Comparison of ENCODE assay signal across 8 mouse cellular contexts in the genomic region with DNA sequence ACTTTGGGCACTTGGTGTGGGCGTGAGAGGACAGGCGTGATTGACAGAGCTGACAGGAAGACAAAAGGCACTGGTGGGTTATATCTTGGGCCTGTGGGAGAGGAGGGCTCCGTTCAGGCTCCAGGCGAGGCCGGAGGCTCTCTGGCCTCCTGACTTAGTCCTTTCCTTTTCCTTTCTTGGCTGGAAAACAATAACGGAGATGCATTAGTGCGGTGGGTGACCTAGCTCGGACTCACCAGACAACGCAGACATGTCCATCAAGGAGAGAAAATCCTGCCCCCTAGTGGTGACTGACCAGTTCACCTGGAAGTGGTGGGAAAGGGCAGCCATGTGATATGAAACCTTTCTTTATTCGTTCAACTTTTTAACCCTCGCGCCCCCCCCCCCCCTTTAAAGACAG. TPM values are rescaled to one million over a fixed set of nuclear protein-coding genes. Genes with fewer than 3 reads are reported as not detected.
A peak's percentile ranks its signal among the peaks of the same experiment; 100 is the strongest.
DNase-seq lines count a peak whose midpoint lies in the region; ATAC-seq and TF ChIP-seq lines count a peak whose summit lies in the region.
"Had no signal": no experiment of that assay in that cellular context is flagged by ENCODE, and none has a peak within 500 bp of the region (broad histone marks: within the 10 kb centered on the region; RNA-seq: fewer than 3 reads in every experiment).

No protein-coding gene starts in this region.

- H3K4me1 ChIP-seq in CH12.LX (ENCODE audit: control insufficient read depth in 1 of 2, insufficient read depth in 2 of 2), result peaks cover 3 to 42% of the 10 kb centered on the region in 2 experiments; a peak in 3 of 4 replicates
- H3K4me1 ChIP-seq in midbrain, embryonic 11.5 days (ENCODE audit: control insufficient read depth, insufficient read depth, low read length), result peaks cover 34% of the 10 kb centered on the region

- in situ Hi-C loops in CH12.LX (cut with MboI; ENCODE audit: low pct_ligation_motif_present, low pct_unique_long_range_greater_than_20kb, low sequenced_read_pairs), result loop anchor here (10.0 kb wide), 1 partner anchor 155 kb away; no protein-coding TSS in a partner anchor

- DNase-seq in CH12.LX (ENCODE audit: extremely low read depth) (peak; percentile 59), MN1 (ENCODE audit: low spot score) (peak; percentile 78)
- peak; percentile 94 for DNase-seq in embryo, embryonic 11 days
- DNase-seq in heart, postnatal 10 days, result peak; percentile 68 to 85
- peak; percentile 67 to 80 for DNase-seq in kidney, postnatal 4 days
- peak; percentile 98 for DNase-seq in midbrain, embryonic 11.5 days (ENCODE audit: low spot score, missing footprints)
- peak; percentile 80 for DNase-seq in yolk sac, embryonic 10.5 days (ENCODE audit: low spot score)

- dilution Hi-C loops in CH12.LX (cut with MboI; ENCODE audit: extremely low pct_ligation_motif_present, extremely low pct_unique_long_range_greater_than_20kb, low sequenced_read_pairs), result no loop called here

- WGBS in midbrain, embryonic 11.5 days, result 6% methylated on average over 12 of the region's 12 CpGs

- no peak for ATAC-seq in midbrain, embryonic 11.5 days (ENCODE audit: low FRiP score)

- no peak for TF ChIP-seq POLR2A in CH12.LX (IDR thresholded peaks at IDR 0.05; ENCODE audit: low read depth, low read length)

- H3K9me3 ChIP-seq in CH12.LX (replicated peaks; ENCODE audit: low read length), result no peaks in the 10 kb centered on the region
- no peaks in the 10 kb centered on the region for H3K9me3 ChIP-seq in midbrain, embryonic 11.5 days (ENCODE audit: control insufficient read depth, low read length)

- H3K27me3 ChIP-seq in CH12.LX (replicated peaks), result no peaks in the 10 kb centered on the region
- peaks cover under 1% of the 10 kb centered on the region; the same call in 1 of the 2 replicates for H3K27me3 ChIP-seq in midbrain, embryonic 11.5 days (ENCODE audit: control insufficient read depth, insufficient read depth, low read length)

- peaks cover 42 to 94% of the 10 kb centered on the region in 2 experiments for H3K36me3 ChIP-seq in CH12.LX (replicated peaks in 1 of 2; ENCODE audit: control insufficient read depth in 1 of 2, insufficient read depth in 1 of 2, low read length in 1 of 2)
- H3K36me3 ChIP-seq in midbrain, embryonic 11.5 days (ENCODE audit: control insufficient read depth, insufficient read depth, low read length), result no peaks in the 10 kb centered on the region

- TF ChIP-seq EP300 in CH12.LX (IDR thresholded peaks at IDR 0.05; ENCODE audit: low read length), result no peak

- H3K27ac ChIP-seq in CH12.LX (ENCODE audit: insufficient read depth, low read depth), result no peak overlapping the region
- peak overlapping the region; percentile 37 for H3K27ac ChIP-seq in midbrain, embryonic 11.5 days (ENCODE audit: low read depth, low read length)

- TF ChIP-seq RAD21 in CH12.LX (IDR thresholded peaks at IDR 0.05; ENCODE audit: low read depth, low read length), result peak; percentile 9

- TF ChIP-seq CTCF in CH12.LX (conservative IDR thresholded peaks at IDR 0.05 in 1 of 2, IDR thresholded peaks at IDR 0.05 in 1 of 2; ENCODE audit: low read depth in 2 of 2, low read length in 2 of 2), result peak; percentile 42 to 66; a peak in 2 of 4 replicates

- H3K79me2 ChIP-seq in CH12.LX (replicated peaks; ENCODE audit: control insufficient read depth, extremely low read depth, insufficient read depth, poor library complexity, severe bottlenecking), result no peaks in the 10 kb centered on the region

- H3K9ac ChIP-seq in CH12.LX (ENCODE audit: insufficient read depth, low read depth), result no peak overlapping the region
- H3K9ac ChIP-seq in midbrain, embryonic 11.5 days (ENCODE audit: low read length), result peak overlapping the region; percentile 99

- intact Hi-C loops in heart, postnatal 10 days (cut with DNase I), result loop anchor here (5.0 kb wide), 1 partner anchor 127 kb away; no protein-coding TSS in a partner anchor

- H3K4me3 ChIP-seq in CH12.LX (replicated peaks in 1 of 3; ENCODE audit: low read depth in 2 of 3, low read length in 2 of 3, poor library complexity in 1 of 3), result no peak overlapping the region
- peak overlapping the region; percentile 84 for H3K4me3 ChIP-seq in midbrain, embryonic 11.5 days (ENCODE audit: low read depth, low read length)

- H3K4me2 ChIP-seq in CH12.LX (ENCODE audit: insufficient read depth, low read depth, poor library complexity, severe bottlenecking), result no peak overlapping the region
- peak overlapping the region; percentile 94 for H3K4me2 ChIP-seq in midbrain, embryonic 11.5 days

TF ChIP-seq in CH12.LX, 34 proteins besides CTCF, POLR2A, EP300 and RAD21:
- no peak for TF ChIP-seq JUN (IDR thresholded peaks at IDR 0.05; ENCODE audit: insufficient read depth, low read depth, low read length)
- TF ChIP-seq MXI1 (IDR thresholded peaks at IDR 0.05; ENCODE audit: low read depth, low read length), result no peak
- no peak for TF ChIP-seq ZKSCAN1 (IDR thresholded peaks at IDR 0.05; ENCODE audit: borderline replicate concordance, low read depth, low read length)
- TF ChIP-seq MAX (IDR thresholded peaks at IDR 0.05; ENCODE audit: low read length), result 0 out of 2 replicates have a peak, but pooled peaks have one; percentile 24
- no peak for TF ChIP-seq E2F4 (IDR thresholded peaks at IDR 0.05; ENCODE audit: insufficient replicate concordance, low read depth, low read length)
- TF ChIP-seq SMC3 (IDR thresholded peaks at IDR 0.05; ENCODE audit: low read depth, low read length), result peak; percentile 20; the same call in 1 of the 2 replicates

RNA-seq across cellular contexts. Expression of gene Mdk, which starts 2.2 kb away (rescaled TPM):
- total RNA-seq in CH12.LX (2012; rRNA removed), result 0.25 and 0.38 TPM in 2 replicates
- 0.34 TPM in 1 of 2 replicates, not detected in the other for total RNA-seq in CH12.LX (2014; rRNA removed)
- 2.4 and 3.1 TPM in 2 replicates for polyA plus RNA-seq in CH12.LX (2012; ENCODE audit: insufficient read length, low read depth)
- total RNA-seq in heart, postnatal 10 days (2021), result 10 to 100 TPM; 51.5 to 56.1 TPM
- polyA plus RNA-seq in midbrain, embryonic 11.5 days (2014; fragmentation: Nextera tagmentation; extraction: Ambion mirVana), result 926 and 968 TPM in 2 replicates

RNA-seq across cellular contexts. Expression of gene Chrm4, which starts 2.9 kb away (rescaled TPM):
- total RNA-seq in CH12.LX (2012; rRNA removed) (13.9 and 15.1 TPM in 2 replicates), CH12.LX (2014; rRNA removed) (9.2 and 10.0 TPM in 2 replicates)
- polyA plus RNA-seq in CH12.LX (2012; ENCODE audit: insufficient read length, low read depth), result 10.4 and 14.4 TPM in 2 replicates
- under 1 TPM in 1 of 2 experiments, not detected in 1; 0.17 TPM for total RNA-seq in heart, postnatal 10 days (2021)
- 0.26 and 0.37 TPM in 2 replicates for polyA plus RNA-seq in midbrain, embryonic 11.5 days (2014; fragmentation: Nextera tagmentation; extraction: Ambion mirVana)

RNA-seq across cellular contexts. Expression of gene Gm9821, which starts 15.6 kb away (rescaled TPM):
- total RNA-seq in CH12.LX (2012; rRNA removed) (0.25 TPM in 2 replicates), CH12.LX (2014; rRNA removed) (not detected in 2 replicates)
- 3.8 TPM in 2 replicates for polyA plus RNA-seq in CH12.LX (2012; ENCODE audit: insufficient read length, low read depth)
- total RNA-seq in heart, postnatal 10 days (2021), result not detected
- 0.25 TPM in 1 of 2 replicates, not detected in the other for polyA plus RNA-seq in midbrain, embryonic 11.5 days (2014; fragmentation: Nextera tagmentation; extraction: Ambion mirVana)
- polyA plus RNA-seq: large intestine, adult 2 months had no signal

RNA-seq across cellular contexts. Expression of gene Dgkz, which starts 45.7 kb away (rescaled TPM):
- 50.3 and 50.4 TPM in 2 replicates for total RNA-seq in CH12.LX (2012; rRNA removed)
- 32.3 and 38.6 TPM in 2 replicates for total RNA-seq in CH12.LX (2014; rRNA removed)
- polyA plus RNA-seq in CH12.LX (2012; ENCODE audit: insufficient read length, low read depth), result 53.9 and 60.2 TPM in 2 replicates
- 10 to 100 TPM; 64.3 to 85.9 TPM for total RNA-seq in heart, postnatal 10 days (2021)
- polyA plus RNA-seq in midbrain, embryonic 11.5 days (2014; fragmentation: Nextera tagmentation; extraction: Ambion mirVana), result 19.2 and 23.7 TPM in 2 replicates

Comparison
In these comparisons a context has a peak if more than half of its experiments do, and no peak if none do; other contexts are left out.
1. RNA of gene Mdk, which starts 2.2 kb away (total RNA-seq): 51.5 to 56.1 TPM in heart, postnatal 10 days; 0.25 to 0.38 TPM in CH12.LX; every median in the first group is over 10 times any median in the second.
2. RNA of gene Chrm4, which starts 2.9 kb away (total RNA-seq): 9.2 to 15.1 TPM in CH12.LX; 0.17 TPM in heart, postnatal 10 days; every median in the first group is over 4 times any median in the second.
3. Peak in every context shown above with its lines, with median percentiles within 50 percentile points of each other: DNase-seq.